Mouse (Mus musculus): ENCODE results near the gene Vwce. TPM values are rescaled to one million over a fixed set of nuclear protein-coding genes. Genes with fewer than 3 reads are reported as not detected.

Gene Vwce
- polyA plus RNA-seq (2015; fragmentation: Nextera tagmentation; extraction: Ambion mirVana): 11.8 and 11.9 TPM in 2 replicates

DNA sequence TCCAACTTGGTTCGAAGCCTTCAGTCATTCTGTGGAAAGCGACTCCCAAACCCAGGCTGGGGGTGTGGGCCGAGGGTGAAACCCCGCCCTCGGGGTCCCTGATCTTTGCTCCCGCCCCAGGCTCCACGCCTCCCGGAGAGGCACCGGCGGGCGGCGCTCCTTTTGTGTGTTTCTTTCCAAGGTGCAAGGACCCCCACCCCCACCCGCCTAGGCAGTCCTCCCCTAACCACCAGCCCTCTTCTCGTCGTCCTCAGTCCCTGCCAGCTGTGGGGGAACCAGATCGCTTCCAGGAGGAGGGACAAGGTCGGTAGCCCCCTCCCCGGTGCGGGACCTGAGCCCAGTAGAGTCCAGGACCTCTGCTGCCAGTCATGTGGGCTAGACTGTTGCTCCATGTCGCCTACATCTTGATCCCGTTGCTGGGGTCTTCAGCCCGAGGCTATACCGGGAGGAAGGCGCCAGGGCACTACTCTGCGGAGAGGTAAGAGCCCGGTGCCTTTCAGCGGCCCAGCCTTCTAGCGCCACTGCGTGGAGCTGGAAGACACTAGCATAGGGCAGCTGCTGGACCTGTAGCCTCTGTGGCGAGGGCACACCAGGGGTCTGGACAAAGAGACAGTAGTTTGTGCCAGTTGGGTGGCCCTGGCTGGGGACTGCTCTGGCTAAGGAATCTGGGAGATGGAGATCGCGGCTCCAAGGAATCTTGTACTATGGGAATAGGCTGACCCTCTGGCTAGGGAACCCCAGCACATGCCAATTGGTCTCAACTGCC is at the start of gene Vwce:
TSS of gene Vwce (plus strand) at position 108 of the 766 bp plus-strand sequence.
- ATAC-seq (ENCODE audit: insufficient read depth): peak; percentile 84
- Histone ChIP-seq H3K36me3 (replicated peaks) (peaks cover 28% of the 10 kb centered on the region), H3K4me2 (peak within 1 kb of the TSS; percentile 96), H3K9me3 (replicated peaks) (no peaks in the 10 kb centered on the region), H3K4me1 (replicated peaks) (peaks cover 59% of the 10 kb centered on the region), H3K27ac (replicated peaks) (peak within 1 kb of the TSS; percentile 60), H3K27me3 (no peaks in the 10 kb centered on the region; the same call in 1 of the 2 replicates), H3K9ac (peak within 1 kb of the TSS; percentile 74), H3K4me3 (replicated peaks) (peak within 1 kb of the TSS; percentile 61)
- whole genome bisulfite sequencing (ENCODE audit: insufficient replicate concordance): 3% methylated on average over 32 of the region's 32 CpGs

DNA sequence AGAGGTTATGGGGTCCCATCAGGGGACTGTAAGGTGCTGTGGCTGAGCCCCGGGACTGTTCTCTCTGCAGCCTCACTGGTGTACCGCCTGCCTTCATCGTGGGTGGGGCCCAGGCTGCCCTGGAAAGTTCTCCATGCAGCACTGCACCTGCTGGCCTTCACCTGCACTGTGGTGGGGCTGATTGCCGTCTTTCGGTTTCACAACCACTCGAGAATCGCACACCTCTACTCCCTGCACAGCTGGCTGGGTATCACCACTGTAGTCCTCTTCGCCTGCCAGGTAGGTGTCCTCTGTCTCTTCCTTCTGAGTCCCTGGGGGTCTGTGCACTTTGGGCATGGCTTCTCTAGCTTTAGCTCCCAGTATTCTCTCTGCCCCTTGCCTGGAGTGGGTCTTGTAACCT is 48.9 kb upstream of the Vwce start:
- Histone ChIP-seq H3K4me1 (replicated peaks) (peaks cover 28% of the 10 kb centered on the region), H3K9ac (no peak overlapping the region), H3K9me3 (replicated peaks) (no peaks in the 10 kb centered on the region), H3K27me3 (no peaks in the 10 kb centered on the region), H3K4me3 (replicated peaks) (no peak overlapping the region), H3K4me2 (no peak overlapping the region), H3K27ac (replicated peaks) (no peak overlapping the region; the same call in 1 of the 2 replicates), H3K36me3 (replicated peaks) (peaks cover 38% of the 10 kb centered on the region)
- WGBS (ENCODE audit: insufficient replicate concordance): 65% methylated on average over 8 of the region's 8 CpGs
- peak; percentile 38; the same call in 1 of the 2 replicates for ATAC-seq (ENCODE audit: insufficient read depth)

DNA sequence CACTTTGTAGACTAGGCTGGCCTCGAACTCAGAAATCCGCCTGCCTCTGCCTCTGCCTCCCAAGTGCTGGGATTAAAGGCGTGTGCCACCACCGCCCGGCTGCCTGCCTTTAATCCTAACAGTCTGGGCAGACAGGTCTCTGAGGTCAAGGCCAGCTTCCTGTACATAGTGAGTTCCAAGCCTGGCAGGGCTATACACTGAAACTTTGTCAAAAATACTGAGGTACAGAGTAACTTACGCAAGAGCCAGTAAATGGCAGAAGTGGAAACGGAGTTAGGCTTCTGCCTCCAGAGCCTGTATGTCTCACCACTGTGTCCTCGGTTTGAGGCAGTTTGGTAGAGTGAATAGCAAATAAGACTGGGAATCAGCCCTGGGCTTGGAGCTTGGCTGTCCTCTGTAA is 46.8 kb upstream of the Vwce start:
- ATAC-seq (ENCODE audit: insufficient read depth): no peak
- H3K9me3 ChIP-seq (replicated peaks): no peaks in the 10 kb centered on the region
- peaks cover 37% of the 10 kb centered on the region for H3K4me1 ChIP-seq (replicated peaks)
- no peak overlapping the region for H3K4me2 ChIP-seq
- no peak overlapping the region for H3K4me3 ChIP-seq (replicated peaks)
- H3K27ac ChIP-seq (replicated peaks): peak overlapping the region; percentile 20; the same call in 1 of the 2 replicates
- H3K36me3 ChIP-seq (replicated peaks): peaks cover 44% of the 10 kb centered on the region
- H3K27me3 ChIP-seq: no peaks in the 10 kb centered on the region
- 70% methylated on average over 8 of the region's 8 CpGs for WGBS (ENCODE audit: insufficient replicate concordance)
- H3K9ac ChIP-seq: no peak overlapping the region

DNA sequence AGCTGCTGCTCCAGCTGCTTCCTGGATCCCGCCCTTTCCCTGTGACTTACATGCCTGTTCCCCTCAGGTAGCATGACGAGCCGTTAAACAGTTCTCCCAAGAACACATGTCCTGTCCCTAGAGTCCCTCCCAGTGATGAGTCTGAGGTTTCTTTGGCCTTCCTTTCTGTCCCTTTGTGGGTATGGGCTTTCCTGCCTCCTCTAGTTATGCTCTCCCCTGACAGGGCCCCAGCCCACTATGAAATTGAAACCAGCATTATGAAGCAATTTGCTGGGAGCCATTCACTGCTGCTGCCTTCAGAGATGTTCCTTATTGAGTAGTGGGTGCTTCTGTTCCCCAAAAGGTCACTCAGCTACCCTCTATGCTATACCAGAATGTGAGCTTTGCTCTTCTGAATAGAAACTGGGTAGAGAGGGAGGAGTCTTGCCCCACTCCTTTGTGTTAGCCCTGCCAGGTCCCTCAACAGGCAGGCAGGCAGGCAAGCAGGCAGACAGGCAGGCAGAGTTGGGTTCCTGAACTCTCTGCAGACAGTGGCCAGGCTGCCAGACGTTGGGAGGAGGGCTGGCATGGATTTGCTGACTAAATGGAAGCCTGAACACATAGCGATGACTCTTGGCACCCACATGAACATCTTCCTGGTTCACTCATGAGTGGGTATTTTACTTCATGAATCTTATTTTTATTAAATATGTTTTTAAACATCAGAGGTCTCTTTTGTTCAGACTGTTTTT is 44.7 kb upstream of the Vwce start:
- Histone ChIP-seq H3K4me2 (no peak overlapping the region), H3K27ac (replicated peaks) (peak overlapping the region; percentile 53), H3K9me3 (replicated peaks) (no peaks in the 10 kb centered on the region), H3K36me3 (replicated peaks) (peaks cover 54% of the 10 kb centered on the region), H3K4me3 (replicated peaks) (no peak overlapping the region), H3K4me1 (replicated peaks) (peaks cover 53% of the 10 kb centered on the region), H3K9ac (0 out of 2 replicates have a peak overlapping the region, but pooled peaks have one; percentile 18), H3K27me3 (no peaks in the 10 kb centered on the region)
- no peak for ATAC-seq (ENCODE audit: insufficient read depth)
- WGBS (ENCODE audit: insufficient replicate concordance): 31% methylated on average over 5 of the region's 5 CpGs

DNA sequence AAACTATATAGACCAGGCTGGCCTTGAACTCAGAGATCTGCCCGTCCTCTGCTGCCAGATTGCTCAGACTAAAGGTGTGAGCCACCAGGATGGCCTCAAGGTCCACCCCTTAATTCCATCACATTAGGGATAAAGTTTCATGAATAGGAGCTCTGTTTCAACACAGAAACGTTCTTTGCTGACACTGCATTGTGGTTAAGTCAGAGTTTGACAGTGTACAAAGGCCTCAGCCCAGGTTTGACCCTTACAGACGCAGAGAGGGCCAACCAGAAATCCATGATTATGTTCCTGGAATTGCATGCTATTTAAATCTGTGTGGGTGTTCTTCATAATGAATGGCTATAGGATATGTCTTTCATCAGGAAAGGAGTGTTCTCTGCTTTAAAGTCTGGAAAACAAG is 43.7 kb upstream of the Vwce start:
- peaks cover 61% of the 10 kb centered on the region for H3K36me3 ChIP-seq (replicated peaks)
- 53% methylated on average over 3 of the region's 3 CpGs for WGBS (ENCODE audit: insufficient replicate concordance)
- peaks cover 49% of the 10 kb centered on the region for H3K4me1 ChIP-seq (replicated peaks)
- no peaks in the 10 kb centered on the region for H3K9me3 ChIP-seq (replicated peaks)
- H3K27me3 ChIP-seq: no peaks in the 10 kb centered on the region
- no peak overlapping the region for H3K4me2 ChIP-seq
- H3K4me3 ChIP-seq (replicated peaks): no peak overlapping the region
- H3K9ac ChIP-seq: no peak overlapping the region
- no peak overlapping the region for H3K27ac ChIP-seq (replicated peaks)
- no peak for ATAC-seq (ENCODE audit: insufficient read depth)

DNA sequence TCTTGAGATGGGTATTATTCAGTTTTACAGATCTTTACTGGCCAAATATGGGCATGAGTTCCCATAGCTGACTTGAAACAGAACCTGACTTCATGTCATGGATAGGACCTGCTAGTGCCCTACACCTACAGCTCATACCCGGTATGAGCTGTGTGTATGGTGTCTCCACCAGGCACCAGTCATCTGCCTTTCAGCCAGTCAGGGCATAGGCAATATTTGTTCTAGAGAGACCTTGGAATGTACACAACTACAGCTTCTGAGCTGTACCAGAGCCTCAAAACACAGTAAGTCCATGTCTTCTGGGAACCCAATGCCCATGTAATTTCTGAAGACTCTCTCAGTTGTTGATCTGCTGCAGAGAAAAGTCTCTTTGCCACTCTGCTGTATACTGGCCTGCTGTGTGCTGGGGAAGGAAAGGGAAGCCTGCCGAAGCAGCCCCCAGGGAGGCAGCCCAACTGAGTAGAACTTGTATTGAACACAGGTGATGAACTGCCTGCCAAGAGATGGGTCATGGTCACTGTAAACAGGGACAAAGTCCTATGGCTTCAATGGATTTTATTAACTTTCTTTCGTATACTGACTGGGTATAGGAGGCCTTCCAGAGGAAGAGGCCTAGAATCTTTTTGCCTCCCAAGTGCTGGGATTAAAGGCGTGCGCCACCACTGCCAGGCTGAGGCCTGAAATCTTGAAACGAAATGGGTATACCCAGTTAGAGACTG is 42.2 kb upstream of the Vwce start:
- Histone ChIP-seq H3K9ac (no peak overlapping the region), H3K27ac (replicated peaks) (peak overlapping the region; percentile 69), H3K4me3 (replicated peaks) (no peak overlapping the region), H3K36me3 (replicated peaks) (peaks cover 75% of the 10 kb centered on the region), H3K4me1 (replicated peaks) (peaks cover 44% of the 10 kb centered on the region), H3K9me3 (replicated peaks) (no peaks in the 10 kb centered on the region), H3K27me3 (no peaks in the 10 kb centered on the region), H3K4me2 (peak overlapping the region; percentile 30; the same call in 1 of the 2 replicates)
- 68% methylated on average over 6 of the region's 6 CpGs for WGBS (ENCODE audit: insufficient replicate concordance)
- ATAC-seq (ENCODE audit: insufficient read depth): peak; percentile 77

DNA sequence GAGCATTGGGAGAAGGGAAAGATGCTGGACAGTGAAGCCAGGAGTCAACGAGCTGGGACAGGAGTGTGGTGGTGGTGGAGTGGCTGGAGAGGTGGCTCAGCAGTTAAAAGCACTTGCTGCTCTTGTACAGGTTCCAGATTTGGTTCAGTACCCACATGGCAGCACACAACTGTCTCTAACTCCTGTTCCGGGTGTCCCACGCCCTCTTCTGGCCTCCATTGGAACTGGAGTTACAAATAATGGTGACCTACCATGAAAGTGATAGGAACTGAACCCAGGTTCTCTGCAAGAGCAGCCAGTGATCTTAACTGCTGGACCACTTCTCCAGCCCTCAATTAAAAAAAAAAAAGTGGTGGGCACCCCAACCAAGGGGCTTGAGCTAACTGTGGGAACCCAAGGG is 35.8 kb upstream of the Vwce start:
- Histone ChIP-seq H3K36me3 (replicated peaks) (peaks cover 66% of the 10 kb centered on the region), H3K9me3 (replicated peaks) (no peaks in the 10 kb centered on the region), H3K4me1 (replicated peaks) (peaks cover 27% of the 10 kb centered on the region), H3K27me3 (no peaks in the 10 kb centered on the region), H3K4me3 (replicated peaks) (no peak overlapping the region), H3K27ac (replicated peaks) (no peak overlapping the region), H3K4me2 (no peak overlapping the region), H3K9ac (no peak overlapping the region)
- 30% methylated on average over 3 of the region's 3 CpGs for WGBS (ENCODE audit: insufficient replicate concordance)
- ATAC-seq (ENCODE audit: insufficient read depth): no peak

DNA sequence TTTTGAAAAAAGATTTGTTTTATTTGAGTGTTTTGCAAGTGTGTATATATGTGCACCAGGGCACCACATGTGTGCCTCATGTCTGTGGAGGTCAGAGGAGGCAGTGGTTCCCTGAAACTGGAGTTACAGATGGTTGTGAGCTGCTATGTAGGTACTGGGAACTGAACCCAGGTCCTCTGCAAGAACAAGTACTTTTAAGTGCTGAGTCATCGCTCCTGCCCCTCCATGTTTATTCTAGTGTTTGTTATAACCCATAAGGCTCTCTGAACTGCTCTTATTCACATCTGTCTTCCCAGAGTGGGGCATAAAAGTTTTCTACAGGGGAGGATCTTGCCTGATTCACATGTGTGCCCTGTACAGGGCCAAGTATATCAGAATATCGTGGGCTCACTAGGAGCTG is 34.4 kb upstream of the Vwce start:
- H3K36me3 ChIP-seq (replicated peaks): peaks cover 53% of the 10 kb centered on the region
- no peak overlapping the region for H3K4me3 ChIP-seq (replicated peaks)
- no peak for ATAC-seq (ENCODE audit: insufficient read depth)
- no peak overlapping the region for H3K27ac ChIP-seq (replicated peaks)
- H3K9me3 ChIP-seq (replicated peaks): no peaks in the 10 kb centered on the region
- 90% methylated on average over 2 of the region's 2 CpGs for WGBS (ENCODE audit: insufficient replicate concordance)
- H3K27me3 ChIP-seq: no peaks in the 10 kb centered on the region
- no peak overlapping the region for H3K9ac ChIP-seq
- H3K4me2 ChIP-seq: no peak overlapping the region
- H3K4me1 ChIP-seq (replicated peaks): peaks cover 35% of the 10 kb centered on the region

DNA sequence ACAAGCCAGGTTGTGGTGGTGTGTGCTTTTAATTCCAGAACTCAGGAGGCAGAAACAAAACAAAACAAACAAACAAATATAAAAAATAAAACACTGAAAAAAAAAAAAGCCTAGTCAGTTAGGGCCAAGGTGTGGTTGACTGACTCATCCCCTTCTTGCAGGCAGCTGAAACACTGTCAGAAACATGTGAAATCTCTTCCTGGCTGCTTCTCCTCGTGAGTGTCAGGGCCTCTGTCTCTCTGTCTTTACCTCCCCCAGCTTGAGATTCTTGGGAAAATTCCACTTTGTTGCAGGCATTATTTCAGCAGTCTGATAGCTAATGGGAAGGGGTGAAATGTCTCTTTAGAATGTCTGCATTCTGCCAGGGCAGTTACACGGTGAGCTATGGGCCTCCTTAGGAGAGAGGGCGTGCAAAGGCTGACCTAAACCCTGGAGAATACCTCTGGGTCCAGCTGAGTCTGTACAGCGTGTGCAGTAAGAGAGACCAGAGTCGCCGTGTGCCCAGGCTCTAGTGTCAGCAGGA is 31.7 kb upstream of the Vwce start:
- H3K4me2 ChIP-seq: peak overlapping the region; percentile 87
- no peaks in the 10 kb centered on the region for H3K27me3 ChIP-seq
- peaks cover 34% of the 10 kb centered on the region for H3K36me3 ChIP-seq (replicated peaks)
- H3K27ac ChIP-seq (replicated peaks): peak overlapping the region; percentile 67
- 26% methylated on average over 6 of the region's 6 CpGs for WGBS (ENCODE audit: insufficient replicate concordance)
- H3K4me3 ChIP-seq (replicated peaks): peak overlapping the region; percentile 38
- no peaks in the 10 kb centered on the region for H3K9me3 ChIP-seq (replicated peaks)
- H3K4me1 ChIP-seq (replicated peaks): peaks cover 49% of the 10 kb centered on the region
- ATAC-seq (ENCODE audit: insufficient read depth): no peak
- H3K9ac ChIP-seq: 0 out of 2 replicates have a peak overlapping the region, but pooled peaks have one; percentile 1

DNA sequence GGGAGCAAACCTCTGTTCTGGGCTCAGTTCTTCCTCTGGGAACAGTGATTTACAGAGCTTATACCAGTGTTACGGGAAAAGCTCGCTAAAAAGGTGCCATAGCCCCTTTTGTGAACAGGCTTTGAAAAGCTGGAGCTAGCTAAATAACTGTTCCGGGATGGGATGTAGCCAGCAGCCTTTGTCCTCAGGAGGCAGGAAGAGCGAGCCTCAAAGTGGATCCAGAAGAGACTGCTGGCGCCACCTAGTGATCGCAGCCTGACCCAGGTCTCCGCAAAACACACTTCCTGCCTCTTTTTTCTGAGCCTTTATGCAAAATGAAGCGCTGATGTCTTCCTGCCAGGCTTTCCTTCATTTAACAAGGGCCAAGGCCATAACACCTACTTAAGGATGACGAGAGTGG is 31.2 kb upstream of the Vwce start:
- H3K36me3 ChIP-seq (replicated peaks): peaks cover 35% of the 10 kb centered on the region
- H3K9me3 ChIP-seq (replicated peaks): no peaks in the 10 kb centered on the region
- H3K4me2 ChIP-seq: peak overlapping the region; percentile 87

More for the DNA sequence above, 31.2 kb upstream of the Vwce start:
- Histone ChIP-seq H3K27ac (replicated peaks) (peak overlapping the region; percentile 94), H3K9ac (peak overlapping the region; percentile 78; the same call in 1 of the 2 replicates), H3K4me3 (replicated peaks) (peak overlapping the region; percentile 38), H3K4me1 (replicated peaks) (peaks cover 54% of the 10 kb centered on the region), H3K27me3 (no peaks in the 10 kb centered on the region)
- ATAC-seq (ENCODE audit: insufficient read depth): no peak
- WGBS (ENCODE audit: insufficient replicate concordance): 2% methylated on average over 9 of the region's 9 CpGs
